Mouse (Mus musculus) megakaryocyte progenitor cell, adult 5-6 weeks (primary cell): ENCODE results near the gene Kmt2d. TPM values are rescaled to one million over a fixed set of nuclear protein-coding genes. Genes with fewer than 3 reads are reported as not detected.

Source experiments
- ATAC-seq: replicated peaks from 2 replicates; pipeline ENCODE4 v1.8.0; 2016; ENCODE audit warnings: mild to moderate bottlenecking, moderate TSS enrichment, inconsistent platforms; ENCODE audit not compliant: poor library complexity
- total RNA-seq, 2 experiments: library from RNA; stranded (forward) in 1 of 2; stranded (reverse) in 1 of 2; fragments of 157-497, 149-512 nt in 1 of 2; fragments of 200-1000 nt in 1 of 2; gene quantifications; 2 replicates each; pipeline versions ENCODE4 v1.2.3 to v1.2.4; 2015 to 2017

Kmt2d gene
- total RNA-seq, 2 experiments from 2014 or later: 29.0 to 43.3 TPM

- no peak for ATAC-seq
These were observed 10.1 kb downstream of the Kmt2d start for GRCm38 (mm10) chr15:98860921-98861320.

- no peak for ATAC-seq
These were observed 11.5 kb downstream of the Kmt2d start for GRCm38 (mm10) chr15:98859319-98860043.

GRCm38 (mm10) chr15:98854214-98854613 lies 16.8 kb downstream of the Kmt2d start:
- ATAC-seq: no peak

- ATAC-seq: no peak
These were observed 17.7 kb downstream of the Kmt2d start for GRCm38 (mm10) chr15:98853161-98853937.

GRCm38 (mm10) chr15:98852733-98853132 lies 18.3 kb downstream of the Kmt2d start:
- ATAC-seq: no peak

- ATAC-seq: no peak
These were observed 18.9 kb downstream of the Kmt2d start for GRCm38 (mm10) chr15:98852071-98852470.

- ATAC-seq: no peak
These were observed 19.7 kb downstream of the Kmt2d start for GRCm38 (mm10) chr15:98851229-98851818.

- no peak for ATAC-seq
These were observed 20.3 kb downstream of the Kmt2d start for GRCm38 (mm10) chr15:98850668-98851067.

- ATAC-seq: no peak
These were observed 20.9 kb downstream of the Kmt2d start for GRCm38 (mm10) chr15:98849956-98850600.

- no peak for ATAC-seq
These were observed 21.8 kb downstream of the Kmt2d start for GRCm38 (mm10) chr15:98849165-98849564.

- ATAC-seq: no peak
These were observed 24.9 kb downstream of the Kmt2d start for GRCm38 (mm10) chr15:98846140-98846539.

GRCm38 (mm10) chr15:98845149-98845548 lies 25.9 kb downstream of the Kmt2d start:
- no peak for ATAC-seq

GRCm38 (mm10) chr15:98843595-98844223 lies 27.3 kb downstream of the Kmt2d start:
- ATAC-seq: no peak

- no peak for ATAC-seq
These were observed 31.1 kb downstream of the Kmt2d start for GRCm38 (mm10) chr15:98839671-98840585.

- ATAC-seq: no peak
These were observed 31.8 kb downstream of the Kmt2d start for GRCm38 (mm10) chr15:98839161-98839560.

- ATAC-seq: peak; percentile 2; the same call in 1 of the 2 replicates
These were observed 33.3 kb downstream of the Kmt2d start for GRCm38 (mm10) chr15:98837743-98838103.

GRCm38 (mm10) chr15:98837006-98837742 lies 33.8 kb downstream of the Kmt2d start:
- ATAC-seq: peak; percentile 68

- ATAC-seq: no peak
These were observed 35.7 kb downstream of the Kmt2d start for GRCm38 (mm10) chr15:98835291-98835690.

- no peak for ATAC-seq
These were observed 36.9 kb downstream of the Kmt2d start for GRCm38 (mm10) chr15:98834059-98834458.
